Mouse (Mus musculus) kidney, embryonic 14.5 days (tissue): ENCODE results near the gene Onecut1. TPM values are rescaled to one million over a fixed set of nuclear protein-coding genes. Genes with fewer than 3 reads are reported as not detected.

Source experiments
- ATAC-seq: fragments of 200-750 bp; cut with Nextera tagmentation; 2 replicates; pipeline ENCODE4 v1.8.0; 2017; ENCODE audit warnings: moderate number of reproducible peaks, mild to moderate bottlenecking, moderate TSS enrichment, moderate library complexity; ENCODE audit not compliant: low FRiP score, low TSS enrichment
- H3K27ac ChIP-seq: fragments of 300-500 bp; sonication (generic); 2 replicates; pipeline ENCODE4 v1.5.1; 2014; ENCODE audit warnings: low read depth, mild to moderate bottlenecking, low read length, moderate library complexity, mixed read lengths
- H3K27me3 ChIP-seq: fragments of 300-500 bp; sonication (generic); 2 replicates; pipeline ENCODE4 v1.6.1; 2014; ENCODE audit warnings: mild to moderate bottlenecking, low read length; ENCODE audit not compliant: control insufficient read depth, insufficient read depth
- H3K36me3 ChIP-seq: fragments of 300-500 bp; sonication (generic); 2 replicates; pipeline ENCODE4 v1.6.1; 2014; ENCODE audit warnings: low read length, mixed read lengths; ENCODE audit not compliant: control insufficient read depth, insufficient read depth
- H3K4me1 ChIP-seq: fragments of 300-500 bp; sonication (generic); 2 replicates; pipeline ENCODE4 v1.6.1; 2014; ENCODE audit warnings: low read length, mixed read lengths; ENCODE audit not compliant: control insufficient read depth, insufficient read depth
- H3K4me2 ChIP-seq: fragments of 300-500 bp; sonication (generic); replicated peaks from 2 replicates; pipeline ENCODE4 v1.6.1; 2014; ENCODE audit warnings: low read depth, mild to moderate bottlenecking, low read length
- H3K4me3 ChIP-seq: fragments of 300-500 bp; sonication (generic); 2 replicates; pipeline ENCODE4 v1.5.1; 2014; ENCODE audit warnings: mild to moderate bottlenecking, low read length
- H3K9ac ChIP-seq: fragments of 300-500 bp; sonication (generic); 2 replicates; pipeline ENCODE4 v1.6.1; 2014; ENCODE audit warnings: low read depth, mild to moderate bottlenecking, low read length, moderate library complexity
- H3K9me3 ChIP-seq: fragments of 300-500 bp; sonication (generic); 2 replicates; pipeline ENCODE4 v1.6.1; 2016; ENCODE audit warnings: low read length; ENCODE audit not compliant: control insufficient read depth
- WGBS: fragments of 180-500 bp; shearing (Covaris S2); extraction: QIAGEN DNeasy Blood & Tissue Kit; methylation state at CpG from one replicate; pipeline ENCODE4 v1.1.7; 2014; 5-methylcytosine and 5-hydroxymethylcytosine counted together
- polyA plus RNA-seq: library from polyadenylated mRNA; unstranded; fragments of >200 nt; fragmentation: Nextera tagmentation; extraction: Ambion mirVana; gene quantifications from 2 replicates; pipeline ENCODE4 v1.2.1, GENCODE M21; 2014

Onecut1 gene
- 0.04 and 0.15 TPM in 2 replicates for polyA plus RNA-seq

DNA sequence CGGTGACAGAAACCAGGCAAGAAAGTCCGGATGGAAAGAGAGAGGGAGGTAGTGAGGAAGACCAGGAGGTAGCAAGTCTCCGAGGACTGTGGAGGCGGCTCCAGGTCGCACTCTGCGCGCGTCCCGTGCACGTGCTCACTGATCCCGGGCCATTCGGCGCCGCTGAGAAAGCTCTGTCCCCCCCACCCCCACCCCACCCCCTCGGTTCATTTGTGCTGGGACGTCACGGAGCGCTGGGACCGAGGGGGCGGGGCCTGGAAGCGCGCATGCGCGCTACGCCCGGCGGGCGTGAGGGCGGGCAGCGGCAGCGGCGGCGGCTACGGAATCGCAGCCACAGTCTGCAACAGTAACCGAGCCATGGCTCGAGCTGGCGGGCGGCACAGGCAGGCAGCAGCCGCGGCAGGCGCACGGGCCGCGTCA is at the start of gene Onecut1:
Gene Onecut1 (plus strand): TSS at position 361 of the 420 bp plus-strand sequence.
- Histone ChIP-seq H3K4me1 (peaks cover 10% of the 10 kb centered on the region; the same call in 1 of the 2 replicates), H3K4me2 (peak within 1 kb of the TSS; percentile 95), H3K9ac (peak within 1 kb of the TSS; percentile 48; the same call in 1 of the 2 replicates), H3K36me3 (no peaks in the 10 kb centered on the region), H3K9me3 (no peaks in the 10 kb centered on the region), H3K27ac (no peak within 1 kb of the TSS), H3K27me3 (peaks cover 96% of the 10 kb centered on the region), H3K4me3 (peak within 1 kb of the TSS; percentile 50)
- ATAC-seq = peak; percentile 53
- WGBS = under 1% methylated on average over 39 of the region's 45 CpGs

DNA sequence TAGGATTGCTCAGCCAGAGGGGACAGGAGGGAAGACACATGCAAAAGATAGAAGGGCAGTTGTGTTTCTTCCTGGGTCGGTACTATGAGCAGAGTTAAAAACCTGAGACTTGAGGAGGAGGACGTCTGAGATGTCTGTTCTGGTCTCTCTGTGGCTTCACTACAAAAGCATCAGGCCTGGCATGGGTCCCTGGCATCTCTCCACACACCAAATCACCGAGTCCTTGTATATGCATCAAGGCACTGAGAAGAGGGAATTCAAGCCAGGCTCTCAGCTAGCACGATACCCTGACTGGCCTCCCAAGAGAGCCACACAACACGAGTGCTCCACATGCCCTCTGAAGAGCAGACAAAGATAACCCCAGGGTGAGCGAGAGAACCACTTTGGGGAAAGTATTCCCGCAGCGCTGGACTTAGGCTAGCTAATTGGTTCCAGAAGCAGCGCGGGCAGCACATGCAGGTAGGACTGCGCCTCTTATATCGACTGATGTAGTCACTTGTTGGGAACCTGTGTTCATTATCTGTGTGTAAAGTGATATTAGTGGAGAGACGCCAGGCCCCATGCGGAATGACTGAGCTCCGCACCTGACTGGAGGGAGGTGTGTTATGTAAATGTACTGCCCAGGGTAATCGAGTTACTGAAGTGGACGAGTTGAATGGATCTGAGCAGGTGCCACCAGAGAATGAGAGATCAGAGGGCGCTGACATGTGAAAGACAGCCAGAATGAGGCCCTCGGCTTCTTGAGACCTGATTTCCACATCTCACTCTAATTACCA is 41.8 kb upstream of the Onecut1 start:
- WGBS = 65% methylated on average over 19 of the region's 19 CpGs
- no peak overlapping the region for H3K9ac ChIP-seq

DNA sequence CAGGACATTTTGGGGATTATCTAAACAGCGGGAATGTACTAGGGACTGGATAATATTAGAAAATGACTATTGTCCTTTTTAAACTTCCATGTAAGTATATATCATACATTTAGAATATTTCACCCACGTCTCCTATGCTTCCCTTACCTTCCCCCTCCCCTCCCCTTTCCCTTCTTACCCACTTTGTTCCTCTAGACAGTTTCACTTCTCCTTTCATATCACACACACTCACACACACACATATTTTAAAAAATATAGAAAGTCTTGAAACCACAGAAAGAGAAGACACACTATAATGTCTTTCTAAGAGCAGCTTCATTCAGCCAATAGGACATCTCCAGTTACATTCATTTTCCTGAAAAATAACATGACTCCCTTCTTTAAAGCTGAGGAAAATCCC is 36.6 kb upstream of the Onecut1 start:
- 93% methylated on average over 2 of the region's 2 CpGs for WGBS
- Histone ChIP-seq H3K36me3 (no peaks in the 10 kb centered on the region), H3K4me1 (no peaks in the 10 kb centered on the region), H3K9ac (no peak overlapping the region), H3K27ac (no peak overlapping the region), H3K9me3 (no peaks in the 10 kb centered on the region), H3K4me3 (no peak overlapping the region), H3K27me3 (no peaks in the 10 kb centered on the region), H3K4me2 (no peak overlapping the region)
- ATAC-seq = no peak

More for the DNA sequence above, 41.8 kb upstream of the Onecut1 start:
- ATAC-seq = no peak
- H3K4me2 ChIP-seq = no peak overlapping the region
- H3K4me1 ChIP-seq = no peaks in the 10 kb centered on the region
- no peak overlapping the region for H3K27ac ChIP-seq
- no peak overlapping the region for H3K4me3 ChIP-seq
- no peaks in the 10 kb centered on the region for H3K9me3 ChIP-seq
- H3K27me3 ChIP-seq = no peaks in the 10 kb centered on the region
- no peaks in the 10 kb centered on the region for H3K36me3 ChIP-seq

DNA sequence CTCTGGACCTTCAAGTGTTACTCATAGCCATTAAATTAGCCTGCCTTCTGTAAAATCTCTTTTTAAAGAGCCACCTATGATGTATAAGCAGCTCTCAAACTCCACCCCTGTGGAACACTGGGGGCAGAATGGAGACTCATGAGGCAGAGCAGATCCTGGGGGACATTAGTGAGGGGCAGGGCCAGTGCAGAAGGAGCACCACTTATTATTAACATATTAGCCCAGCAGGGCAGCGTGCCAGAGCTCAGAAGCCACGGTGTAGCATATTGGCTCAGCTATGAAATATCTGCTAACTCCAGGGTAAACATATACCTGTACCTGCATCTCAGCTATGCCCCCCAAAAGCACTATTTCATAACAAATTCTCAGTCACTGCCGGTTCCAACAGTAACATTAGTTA is 32.5 kb upstream of the Onecut1 start:
- 68% methylated on average over 3 of the region's 3 CpGs for WGBS
- Histone ChIP-seq H3K9ac (no peak overlapping the region), H3K4me3 (no peak overlapping the region), H3K36me3 (no peaks in the 10 kb centered on the region), H3K4me2 (no peak overlapping the region), H3K27ac (no peak overlapping the region), H3K4me1 (no peaks in the 10 kb centered on the region), H3K9me3 (no peaks in the 10 kb centered on the region), H3K27me3 (no peaks in the 10 kb centered on the region)
- no peak for ATAC-seq

DNA sequence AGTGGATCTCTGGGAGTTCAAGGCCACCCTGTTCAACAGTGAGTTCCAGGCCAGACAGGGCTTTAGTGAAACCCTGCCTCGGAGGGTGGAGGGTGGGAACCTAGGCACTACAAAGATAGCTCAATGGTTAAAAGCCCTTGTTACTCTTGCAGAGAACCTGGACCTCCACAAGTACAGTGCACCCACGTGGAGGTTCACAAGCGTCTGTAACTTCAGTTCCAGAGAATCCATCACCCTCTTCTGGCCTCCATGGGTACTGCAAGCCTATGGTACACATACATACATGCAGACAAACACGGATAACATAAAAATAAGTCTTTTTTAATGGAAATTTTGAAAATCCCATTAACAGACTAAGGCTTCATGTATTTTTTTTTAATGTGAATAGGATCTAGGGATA is 18.8 kb upstream of the Onecut1 start:
- Histone ChIP-seq H3K4me3 (no peak overlapping the region), H3K36me3 (no peaks in the 10 kb centered on the region), H3K27me3 (peaks cover 29% of the 10 kb centered on the region), H3K9ac (no peak overlapping the region), H3K9me3 (peaks cover 10% of the 10 kb centered on the region), H3K4me2 (no peak overlapping the region), H3K27ac (no peak overlapping the region), H3K4me1 (no peaks in the 10 kb centered on the region)
- ATAC-seq = no peak
- 83% methylated on average over 4 of the region's 4 CpGs for WGBS

DNA sequence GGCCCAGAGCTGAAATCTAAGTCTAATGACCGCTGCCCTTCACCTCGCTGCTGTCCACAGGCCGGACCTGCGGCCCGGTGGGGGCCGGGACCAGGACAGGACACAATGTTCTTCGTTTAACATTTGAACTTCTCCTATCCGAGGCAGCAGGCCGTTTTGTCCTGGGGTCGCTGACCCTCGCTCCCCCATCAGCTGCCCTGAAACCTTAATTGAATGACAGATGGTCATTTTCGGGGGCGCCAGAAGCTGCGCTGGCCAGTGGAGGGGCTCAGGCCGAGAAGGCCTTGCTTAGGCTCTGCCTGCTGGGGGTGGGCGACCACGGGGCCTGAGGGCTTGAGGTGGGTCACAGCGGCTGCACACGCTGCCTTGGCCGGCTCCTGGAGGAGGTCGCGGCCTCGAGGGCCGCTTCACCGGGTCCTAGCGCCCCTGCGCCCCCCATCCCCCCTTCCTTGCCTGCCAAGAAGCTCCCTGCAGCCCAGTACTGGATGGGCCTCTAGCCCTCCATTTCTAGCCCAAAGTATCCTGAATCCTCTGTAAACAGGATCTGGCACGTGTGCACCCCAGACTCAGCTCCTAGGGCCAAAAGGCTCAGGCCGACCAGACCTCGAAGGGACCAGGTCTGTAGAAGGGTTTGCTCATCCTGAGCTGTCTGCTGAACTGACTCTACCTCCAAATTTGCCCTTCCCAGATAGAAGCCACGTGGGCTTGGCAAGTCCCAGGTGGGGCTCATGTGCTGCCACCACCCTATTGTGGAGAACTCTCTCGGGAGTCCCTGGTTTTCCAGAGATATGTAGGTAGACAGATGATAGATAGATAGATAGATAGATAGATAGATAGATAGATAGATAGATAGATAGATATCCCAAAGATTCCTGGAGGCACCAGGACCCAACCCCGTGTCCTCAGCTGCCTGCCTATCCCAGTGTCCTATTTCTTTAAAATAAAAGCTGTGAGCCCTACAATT is 14.6 kb upstream of the Onecut1 start:
- peaks cover 70% of the 10 kb centered on the region for H3K27me3 ChIP-seq
- no peak overlapping the region for H3K27ac ChIP-seq
- no peak overlapping the region for H3K4me2 ChIP-seq
- H3K4me1 ChIP-seq = peaks cover 7% of the 10 kb centered on the region
- no peaks in the 10 kb centered on the region for H3K36me3 ChIP-seq
- peak overlapping the region; percentile 7; the same call in 1 of the 2 replicates for H3K4me3 ChIP-seq
- peaks cover 10% of the 10 kb centered on the region for H3K9me3 ChIP-seq
- ATAC-seq = peak; percentile 40; the same call in 1 of the 2 replicates
- no peak overlapping the region for H3K9ac ChIP-seq
- under 1% methylated on average over 33 of the region's 33 CpGs for WGBS

DNA sequence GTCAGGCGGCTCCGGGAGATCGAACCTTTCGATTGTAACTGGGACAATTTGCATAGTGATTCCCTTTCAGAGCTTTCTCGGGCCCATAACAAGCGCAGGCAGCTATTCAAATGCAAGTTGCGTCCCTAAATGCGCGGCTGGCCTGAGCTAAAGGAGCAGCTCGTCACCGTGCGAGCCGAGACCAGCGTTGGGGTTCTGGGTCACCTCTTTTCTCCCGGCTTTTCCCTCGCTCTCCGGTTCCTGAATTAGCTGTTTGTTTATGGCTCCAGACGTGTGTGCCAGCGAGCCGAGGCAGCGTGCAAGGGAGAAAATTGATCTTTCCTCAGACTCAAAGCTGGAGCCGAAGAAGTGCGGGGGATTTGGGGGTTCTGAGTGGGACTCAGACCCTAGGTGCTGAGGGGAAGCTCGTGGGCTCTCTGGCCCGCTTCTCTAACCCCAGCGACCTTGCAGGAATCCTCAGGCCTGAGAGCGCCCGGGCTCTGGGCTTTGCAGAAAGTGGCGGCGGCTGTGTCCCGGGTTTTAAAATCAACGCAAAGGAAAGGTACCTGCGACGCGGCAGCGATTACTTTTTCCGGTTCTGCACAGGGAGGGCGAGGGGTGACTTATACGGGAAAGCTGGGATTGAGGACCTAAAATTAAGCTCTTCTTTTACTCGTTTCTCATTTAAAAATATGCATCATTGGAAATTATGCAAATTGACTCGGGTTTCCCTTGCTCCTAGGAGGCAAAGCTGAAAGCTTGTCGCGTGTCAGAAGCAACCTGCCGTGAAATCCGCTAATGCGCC is 13.1 kb upstream of the Onecut1 start:
- no peak overlapping the region for H3K9ac ChIP-seq
- peak overlapping the region; percentile 31 for H3K4me3 ChIP-seq
- H3K27ac ChIP-seq = no peak overlapping the region
- WGBS = under 1% methylated on average over 46 of the region's 46 CpGs
- H3K27me3 ChIP-seq = peaks cover 83% of the 10 kb centered on the region
- no peaks in the 10 kb centered on the region for H3K36me3 ChIP-seq
- 0 out of 2 replicates have a peak, but pooled peaks cover 4% of the 10 kb centered on the region for H3K9me3 ChIP-seq
- peaks cover 7% of the 10 kb centered on the region for H3K4me1 ChIP-seq
- peak overlapping the region; percentile 53 for H3K4me2 ChIP-seq
- no peak for ATAC-seq

DNA sequence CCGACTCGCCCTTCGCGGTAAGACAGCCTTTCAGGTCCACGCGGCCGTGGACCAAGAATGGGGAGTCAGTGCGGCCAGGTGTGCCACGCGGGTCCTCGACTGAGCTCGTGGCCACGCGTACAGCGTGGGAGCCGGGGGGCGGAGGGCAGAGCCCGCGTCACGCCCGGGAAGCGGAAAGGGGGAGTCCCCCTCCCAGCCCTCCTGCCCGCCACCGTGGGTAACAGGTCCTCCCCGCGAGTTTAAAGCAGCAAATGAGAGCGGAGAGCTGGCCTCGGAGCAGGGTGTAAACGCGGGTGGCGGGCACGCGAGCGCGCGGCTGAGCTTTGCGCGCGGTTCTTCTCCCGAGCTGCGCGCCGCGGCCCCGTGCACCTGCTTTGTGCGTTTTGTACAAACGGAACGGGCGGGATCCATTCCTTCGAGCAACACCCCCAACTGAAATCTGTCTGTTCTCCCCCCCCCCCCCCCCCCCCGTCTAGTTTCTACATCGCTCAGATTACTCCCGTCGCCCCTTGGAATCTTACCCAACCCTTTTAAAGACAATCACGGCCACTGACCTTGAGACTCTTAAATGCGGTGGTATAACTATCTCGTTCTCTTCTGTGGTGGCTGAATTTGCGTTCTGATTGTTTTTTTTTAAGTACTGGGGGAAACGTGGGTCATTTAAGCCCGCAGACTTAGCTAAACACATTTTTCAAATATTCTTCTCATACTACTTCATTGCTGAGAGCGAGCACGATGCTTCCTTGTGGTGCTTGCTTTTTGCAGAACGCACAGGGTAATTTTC is 12.3 kb upstream of the Onecut1 start:
- Histone ChIP-seq H3K9ac (no peak overlapping the region), H3K9me3 (0 out of 2 replicates have a peak, but pooled peaks cover 4% of the 10 kb centered on the region), H3K4me2 (peak overlapping the region; percentile 53), H3K4me1 (peaks cover 7% of the 10 kb centered on the region), H3K4me3 (peak overlapping the region; percentile 31), H3K27ac (no peak overlapping the region), H3K27me3 (peaks cover 91% of the 10 kb centered on the region), H3K36me3 (no peaks in the 10 kb centered on the region)
- 0 out of 2 replicates have a peak, but pooled peaks have one; percentile 14 for ATAC-seq
- WGBS = 2% methylated on average over 49 of the region's 63 CpGs
